ENCODE assay signal across 13 mouse cellular contexts in genomic region chr8:84417840-84418239, GRCm38 (mm10). TPM values are rescaled to one million over a fixed set of nuclear protein-coding genes. Genes with fewer than 3 reads are reported as not detected.
DNase-seq lines count a peak whose midpoint lies in the region; ATAC-seq lines count a peak whose summit lies in the region.
"Had no signal": no experiment of that assay in that cellular context is flagged by ENCODE, and none has a peak within 500 bp of the region (broad histone marks: within the 10 kb centered on the region; RNA-seq: fewer than 3 reads in every experiment).

No protein-coding gene starts in this region.

- H3K9ac ChIP-seq in midbrain, embryonic 13.5 days (replicated peaks), result 0 out of 2 replicates have a peak overlapping the region, but pooled peaks have one; percentile 85
- H3K9ac ChIP-seq: lung, embryonic 15.5 days had no signal

- ATAC-seq in midbrain, embryonic 13.5 days, result no peak

- H3K9me3 ChIP-seq in midbrain, embryonic 13.5 days, result no peaks in the 10 kb centered on the region
- peaks cover 5% of the 10 kb centered on the region for H3K9me3 ChIP-seq in midbrain, embryonic 10.5 days (replicated peaks)
- H3K9me3 ChIP-seq: lung, embryonic 15.5 days had no signal

- 47% methylated on average over 5 of the region's 5 CpGs for WGBS in midbrain, embryonic 13.5 days
- 59% methylated on average over 5 of the region's 5 CpGs for WGBS in midbrain, embryonic 10.5 days

- H3K36me3 ChIP-seq in midbrain, embryonic 13.5 days, result peaks cover 7% of the 10 kb centered on the region
- H3K36me3 ChIP-seq in midbrain, embryonic 10.5 days, result peaks cover 15% of the 10 kb centered on the region; the same call in 1 of the 2 replicates
- H3K36me3 ChIP-seq: lung, embryonic 15.5 days had no signal

- DNase-seq in gastrocnemius, postnatal 14 days, result peak; percentile 20
- DNase-seq in gastrocnemius, postnatal 10 days, result no peak
- DNase-seq in midbrain, embryonic 10.5 days (ENCODE audit: low spot score), result no peak
- peak; percentile 81 to 85 for DNase-seq in cerebellum, postnatal 25 days
- peak; percentile 18 for DNase-seq in retina, embryonic 14.5 days (ENCODE audit: low spot score)
- no peak for DNase-seq in lung, postnatal 25 days (ENCODE audit: low spot score)
- no peak for DNase-seq in ovary, postnatal 36 days (ENCODE audit: low spot score)
- DNase-seq: kidney, adult 2 months; spleen, adult 18-20 months; thymus, postnatal 36 days had no signal

- peaks cover 29% of the 10 kb centered on the region for H3K4me1 ChIP-seq in midbrain, embryonic 13.5 days (replicated peaks)
- peaks cover 31% of the 10 kb centered on the region for H3K4me1 ChIP-seq in midbrain, embryonic 10.5 days

- no peaks in the 10 kb centered on the region for H3K27me3 ChIP-seq in midbrain, embryonic 13.5 days
- peaks cover 41% of the 10 kb centered on the region for H3K27me3 ChIP-seq in midbrain, embryonic 10.5 days (ENCODE audit: low read depth, poor library complexity, severe bottlenecking)

- peak overlapping the region; percentile 81 for H3K4me2 ChIP-seq in midbrain, embryonic 13.5 days (replicated peaks)
- H3K4me2 ChIP-seq: lung, embryonic 15.5 days had no signal

- intact Hi-C loops in gastrocnemius, postnatal 14 days (cut with DNase I; ENCODE audit: low total_unique reads), result no loop called here

- H3K27ac ChIP-seq in midbrain, embryonic 13.5 days, result no peak overlapping the region
- no peak overlapping the region for H3K27ac ChIP-seq in midbrain, embryonic 10.5 days (replicated peaks)
- H3K27ac ChIP-seq: lung, embryonic 15.5 days had no signal

- 0 out of 2 replicates have a peak overlapping the region, but pooled peaks have one; percentile 79 for H3K4me3 ChIP-seq in midbrain, embryonic 13.5 days (replicated peaks)
- no peak overlapping the region for H3K4me3 ChIP-seq in midbrain, embryonic 10.5 days
- H3K4me3 ChIP-seq: lung, embryonic 15.5 days; myocyte had no signal

RNA-seq across cellular contexts. Expression of gene Cacna1a, which starts 29.6 kb away (rescaled TPM):
- total RNA-seq in gastrocnemius, postnatal 14 days (2021), result 1 to 10 TPM; 3.1 to 9.2 TPM
- 1 to 10 TPM; 5.2 to 8.4 TPM for total RNA-seq in gastrocnemius, postnatal 10 days (2021)
- polyA plus RNA-seq in midbrain, embryonic 13.5 days (2015; fragmentation: Nextera tagmentation; extraction: Ambion mirVana), result 18.6 and 19.0 TPM in 2 replicates
- 6.9 and 9.2 TPM in 2 replicates for polyA plus RNA-seq in midbrain, embryonic 10.5 days (2016; fragmentation: Nextera tagmentation; extraction: Ambion mirVana)

Comparison
In these comparisons a context has a peak if more than half of its experiments do, and no peak if none do; other contexts are left out.
1. DNase-seq: peak in gastrocnemius, postnatal 14 days (single experiment), cerebellum, postnatal 25 days (2 of 2) and retina, embryonic 14.5 days (single experiment); none in gastrocnemius, postnatal 10 days (single experiment), midbrain, embryonic 10.5 days (single experiment), lung, postnatal 25 days (single experiment) and ovary, postnatal 36 days (single experiment).